Mouse (Mus musculus): ENCODE measurements at regions not wholly inside any gene's neighbourhood (a gene's known extent, or its start where the extent isn't known, plus 50 kb on each side); places are given as distances from the start of the nearest gene placed in this dataset.

GRCm38 (mm10) chr13:32640941-32641340, 142.8 kb downstream of the Mylk4 start:
- TF ChIP-seq EP300 (IDR thresholded peaks at IDR 0.05; ENCODE audit: low read depth) (no peak), CTCF (IDR thresholded peaks at IDR 0.05; ENCODE audit: low read depth) (no peak)

Data from liver, postnatal 0 days (tissue).